Mouse (Mus musculus) spleen, adult 18-20 months (tissue): ENCODE data around the gene Dctn2.

Experiments
- DNase-seq, 2 experiments: peaks; one replicate each; pipeline ENCODE4 v3.0.0; 2022; ENCODE audit warnings: mixed read lengths in 2 of 2

Gene Dctn2

GRCm38 (mm10) chr10:127266112-127267091 is at the start of gene Dctn2:
Gene Dctn2, plus strand, starts transcription at chr10:127266368.
- DNase-seq = peak; percentile 83 to 84

GRCm38 (mm10) chr10:127216456-127216855 is 49.7 kb upstream of the Dctn2 start:
- DNase-seq = no peak

- DNase-seq = no peak
These were observed 49.0 kb upstream of the Dctn2 start for GRCm38 (mm10) chr10:127217177-127217576.

GRCm38 (mm10) chr10:127218339-127218738 is 47.8 kb upstream of the Dctn2 start:
- no peak for DNase-seq

- no peak for DNase-seq
These were observed 41.0 kb upstream of the Dctn2 start for GRCm38 (mm10) chr10:127225213-127225612.

- peak; percentile 28 to 34 for DNase-seq
These were observed 40.4 kb upstream of the Dctn2 start for GRCm38 (mm10) chr10:127225732-127226131.

GRCm38 (mm10) chr10:127226318-127226895 is 39.8 kb upstream of the Dctn2 start:
- no peak for DNase-seq

- DNase-seq = no peak
These were observed 39.0 kb upstream of the Dctn2 start for GRCm38 (mm10) chr10:127227163-127227562.

GRCm38 (mm10) chr10:127228897-127229296 is 37.3 kb upstream of the Dctn2 start:
- DNase-seq = peak in 1 of 2 experiments; percentile 21

- no peak for DNase-seq
These were observed 35.5 kb upstream of the Dctn2 start for GRCm38 (mm10) chr10:127230693-127231092.

- DNase-seq = no peak
These were observed 34.4 kb upstream of the Dctn2 start for GRCm38 (mm10) chr10:127231741-127232140.

- peak in 1 of 2 experiments; percentile 22 for DNase-seq
These were observed 33.0 kb upstream of the Dctn2 start for GRCm38 (mm10) chr10:127233141-127233540.

GRCm38 (mm10) chr10:127236541-127236940 is 29.6 kb upstream of the Dctn2 start:
- no peak for DNase-seq

- DNase-seq = no peak
These were observed 27.8 kb upstream of the Dctn2 start for GRCm38 (mm10) chr10:127238241-127238824.

- DNase-seq = no peak
These were observed 15.4 kb upstream of the Dctn2 start for GRCm38 (mm10) chr10:127250810-127251209.

- DNase-seq = no peak
These were observed 10.4 kb upstream of the Dctn2 start for GRCm38 (mm10) chr10:127255625-127256345.

- no peak for DNase-seq
These were observed 8.4 kb upstream of the Dctn2 start for GRCm38 (mm10) chr10:127257790-127258189.

GRCm38 (mm10) chr10:127258489-127258888 is 7.7 kb upstream of the Dctn2 start:
- DNase-seq = no peak

- no peak for DNase-seq
These were observed 4.2 kb upstream of the Dctn2 start for GRCm38 (mm10) chr10:127261706-127262547.

GRCm38 (mm10) chr10:127262548-127263398 is 3.4 kb upstream of the Dctn2 start, which contains the start of gene Kif5a:
Gene Kif5a, minus strand, starts transcription at chr10:127263348.
- DNase-seq = peak in 1 of 2 experiments; percentile 36

- no peak for DNase-seq
These were observed 2.5 kb upstream of the Dctn2 start for GRCm38 (mm10) chr10:127263631-127264030.
